Mouse (Mus musculus) lung, adult 18-20 months (tissue): Measurements from ENCODE around the gene Psma6.
"Not testable (repeated sequence)": the region's sequence is repeated elsewhere in the genome, so short reads cannot be mapped to it uniquely, and the experiment has no call there.

Experiments
- DNase-seq, 2 experiments: peaks; one replicate each; pipeline ENCODE4 v3.0.0; 2022; ENCODE audit warnings: mixed read lengths in 2 of 2

The Psma6 gene

DNA sequence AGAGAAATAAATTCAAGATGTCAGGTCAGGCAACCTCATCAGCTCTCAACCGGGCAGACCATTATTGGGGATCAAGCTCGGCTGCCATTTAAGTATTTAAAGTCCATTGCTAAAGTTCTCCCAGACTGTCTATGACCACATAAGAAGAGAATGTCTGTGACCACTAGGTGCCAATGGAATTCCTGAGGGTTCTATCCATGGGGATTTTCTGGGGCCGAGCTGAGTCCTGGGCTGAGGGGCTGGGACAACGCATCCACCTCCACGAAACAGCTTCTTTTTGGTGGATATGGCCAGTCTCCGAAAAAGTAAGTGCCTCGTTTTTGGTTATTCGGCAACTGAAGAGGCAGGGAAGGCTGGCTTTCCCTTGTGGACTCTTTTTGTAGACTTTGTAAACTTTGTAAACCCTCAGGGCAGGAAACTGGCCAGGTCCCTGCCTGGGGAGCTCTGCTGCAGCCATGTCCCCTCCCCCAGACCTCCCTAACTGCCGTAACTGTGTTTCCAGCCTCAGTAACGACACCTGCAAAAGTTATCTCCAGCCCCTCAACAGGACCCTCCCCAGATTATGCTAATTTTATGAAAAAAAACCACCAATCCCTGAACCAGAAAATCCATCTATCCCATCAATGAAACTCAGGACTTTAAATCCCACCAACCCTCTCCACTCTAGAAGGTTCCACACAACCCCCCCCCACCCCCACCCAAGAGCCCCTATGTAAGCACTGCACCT, at the start of gene Psma6:
TSS of gene Psma6 (plus strand) at position 200 of the 727 bp plus-strand sequence.
- no peak for DNase-seq

DNA sequence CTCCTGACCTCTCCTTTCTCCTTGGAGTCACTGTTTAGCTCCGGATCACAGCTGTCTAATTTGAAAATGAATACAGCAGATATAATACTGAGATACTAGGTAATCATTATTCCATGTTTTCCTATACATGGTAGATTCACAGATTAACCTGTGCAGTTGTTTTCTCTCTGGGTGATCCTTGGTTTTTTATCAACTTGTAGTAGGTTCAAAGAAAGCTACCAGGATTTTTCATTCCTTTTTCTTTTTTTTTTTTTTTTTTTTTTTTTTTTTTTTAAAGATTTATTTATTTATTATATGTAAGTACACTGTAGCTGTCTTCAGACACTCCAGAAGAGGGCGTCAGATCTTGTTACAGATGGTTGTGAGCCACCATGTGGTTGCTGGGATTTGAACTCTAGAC, 45.5 kb upstream of the Psma6 start:
- not testable (repeated sequence) for DNase-seq

DNA sequence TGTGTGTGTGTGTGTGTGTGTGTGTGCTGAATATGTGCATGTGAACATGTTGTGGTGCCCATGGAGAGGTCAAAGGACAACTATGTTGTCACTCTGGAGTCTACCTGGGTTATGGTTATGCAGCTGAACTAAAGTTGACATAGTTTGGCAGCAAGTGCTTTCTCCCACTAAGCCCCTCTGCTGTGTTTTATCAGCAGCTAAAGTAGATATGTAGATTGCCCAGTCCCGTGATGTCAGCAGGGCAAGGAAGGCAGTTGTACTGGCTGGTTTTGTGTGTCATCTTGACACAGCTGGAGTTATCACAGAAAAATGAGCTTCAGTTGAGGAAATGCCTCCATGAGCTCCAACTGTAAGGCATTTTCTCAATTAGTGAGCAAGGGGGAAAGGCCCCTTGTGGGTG, 41.0 kb upstream of the Psma6 start:
- DNase-seq = not testable (repeated sequence)

DNA sequence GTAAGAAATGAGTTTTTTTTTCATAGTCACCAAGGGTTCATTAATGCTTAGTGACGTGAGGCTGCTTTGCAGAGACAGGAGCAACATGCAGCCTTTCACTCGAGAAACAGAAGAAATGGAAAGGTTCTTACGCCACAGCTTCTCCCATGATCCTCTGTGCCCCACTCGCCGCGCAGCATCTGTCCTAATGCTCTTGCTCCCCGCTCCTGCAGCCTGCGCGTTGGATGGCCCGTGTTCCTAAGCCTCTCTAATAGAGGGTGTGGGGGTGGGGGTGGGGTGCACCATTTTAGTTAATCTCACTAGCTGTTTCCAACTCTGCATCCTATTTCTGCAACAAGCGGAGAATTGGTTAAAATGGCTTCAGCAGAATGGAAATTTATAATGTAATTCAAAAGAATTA, 40.0 kb upstream of the Psma6 start:
- no peak for DNase-seq

DNA sequence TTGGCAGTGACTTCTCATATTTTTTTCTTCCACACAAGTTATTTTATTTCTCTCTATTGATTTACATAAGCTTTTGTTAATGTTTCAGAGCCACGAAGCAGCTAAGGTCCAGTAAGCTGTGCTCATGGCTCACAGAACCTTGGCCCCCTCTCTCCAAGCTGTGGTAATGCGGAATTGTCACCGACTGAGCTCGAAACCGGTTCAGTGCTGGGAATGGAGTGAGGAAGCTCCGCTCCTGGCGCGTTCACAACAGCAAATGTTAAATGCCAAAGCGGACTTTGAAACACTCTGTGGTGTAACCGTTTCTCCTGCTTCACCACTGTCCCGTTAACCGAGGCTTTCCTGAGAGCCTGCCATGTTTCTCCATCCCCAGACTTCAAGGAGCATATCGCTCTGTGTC, 39.4 kb upstream of the Psma6 start:
- DNase-seq = no peak

DNA sequence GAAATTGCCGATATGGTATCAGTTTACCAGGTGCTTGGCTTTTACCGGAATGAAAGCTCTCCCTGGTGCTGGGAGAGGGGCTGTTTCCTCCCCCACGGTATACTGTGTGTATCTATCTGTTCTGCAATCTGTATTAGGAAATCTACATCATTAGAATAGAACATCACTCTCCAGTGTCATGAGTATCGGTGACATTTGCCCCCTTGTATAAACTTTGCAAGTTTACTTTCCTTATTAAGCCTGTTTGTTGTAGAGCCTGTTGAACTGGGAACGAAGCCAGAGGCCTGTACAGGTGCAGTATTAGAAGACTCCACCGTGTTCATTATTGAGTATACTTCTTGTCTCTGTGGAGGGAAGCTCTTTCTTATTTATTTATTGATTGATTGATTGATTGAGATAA, 30.6 kb upstream of the Psma6 start:
- peak; percentile 42 to 72 for DNase-seq

DNA sequence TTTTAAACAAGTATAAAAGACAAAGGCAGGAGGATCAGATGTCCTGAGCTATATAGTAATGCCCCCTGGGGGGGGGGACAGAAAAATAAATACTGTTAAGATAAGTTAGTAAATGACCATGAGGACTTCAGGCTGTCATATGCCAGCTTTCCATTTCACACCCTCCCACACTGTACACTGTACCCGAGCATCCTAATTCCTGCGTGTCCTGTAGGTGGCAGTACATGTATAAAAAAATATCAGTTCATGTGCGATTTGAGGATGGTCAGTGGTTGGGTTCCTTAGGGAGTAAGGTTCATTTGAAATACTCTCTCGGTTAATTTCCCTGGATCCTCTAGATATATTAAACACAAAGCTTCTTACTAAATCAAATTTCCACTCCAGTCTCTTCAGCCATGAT, 29.1 kb upstream of the Psma6 start:
- peak; percentile 24 to 62 for DNase-seq

DNA sequence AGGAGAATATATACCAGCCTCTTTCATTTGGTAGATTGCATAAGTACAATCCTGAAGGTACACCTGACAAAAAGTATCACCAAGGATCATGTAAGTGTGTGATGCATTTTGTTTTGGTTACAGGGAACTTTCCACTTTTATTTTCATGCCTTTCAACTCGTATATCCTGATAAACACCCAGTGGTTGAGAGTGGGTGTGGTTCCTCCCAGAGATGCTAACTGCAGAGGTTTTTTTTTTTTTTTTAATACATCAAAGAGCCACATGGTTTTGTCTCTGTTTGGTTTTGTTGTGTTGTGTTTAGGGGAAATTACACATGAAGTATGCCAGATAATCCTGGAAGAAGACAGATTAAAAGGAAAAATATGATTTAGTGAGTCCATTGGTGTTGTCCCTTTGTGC, 26.7 kb upstream of the Psma6 start:
- DNase-seq = no peak

DNA sequence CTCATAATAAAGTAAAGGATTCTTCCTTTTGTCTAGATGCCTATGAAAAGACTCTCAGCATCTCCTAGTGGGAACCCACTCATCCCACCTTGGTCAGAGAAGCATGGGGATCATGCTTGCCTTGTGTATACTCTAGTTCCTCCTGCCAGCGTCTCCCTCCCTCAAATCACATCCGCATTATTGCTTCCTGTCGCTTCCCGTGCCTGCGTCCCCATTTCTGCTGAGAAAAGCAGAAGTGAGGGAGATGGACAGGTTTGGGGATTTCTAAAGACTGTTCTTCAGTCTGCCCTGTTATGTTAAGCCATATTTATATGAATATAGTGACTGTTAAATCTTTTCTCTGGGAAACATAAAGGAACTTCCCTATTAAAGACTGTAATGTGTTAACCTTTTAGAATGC, 23.1 kb upstream of the Psma6 start:
- peak in 1 of 2 experiments; percentile 21 for DNase-seq

DNA sequence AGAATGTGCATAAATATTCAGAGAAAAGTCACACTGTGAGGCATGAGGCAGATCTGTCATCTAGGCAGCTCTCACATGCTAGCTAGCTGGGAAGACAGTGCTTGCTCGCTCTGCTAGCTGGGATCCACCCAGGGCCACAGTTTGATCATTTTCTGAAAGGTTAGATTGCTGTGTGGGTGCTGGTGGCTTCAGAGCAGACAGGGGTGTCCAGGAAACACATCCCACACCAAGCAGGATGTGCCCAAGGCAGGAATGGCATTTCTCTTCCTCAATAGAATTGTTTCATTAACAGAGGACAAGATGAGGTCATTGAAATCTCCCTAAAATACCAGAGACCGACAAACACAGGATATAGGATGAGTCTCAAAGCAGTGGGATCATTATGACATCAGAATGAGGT, 18.9 kb upstream of the Psma6 start:
- no peak for DNase-seq

DNA sequence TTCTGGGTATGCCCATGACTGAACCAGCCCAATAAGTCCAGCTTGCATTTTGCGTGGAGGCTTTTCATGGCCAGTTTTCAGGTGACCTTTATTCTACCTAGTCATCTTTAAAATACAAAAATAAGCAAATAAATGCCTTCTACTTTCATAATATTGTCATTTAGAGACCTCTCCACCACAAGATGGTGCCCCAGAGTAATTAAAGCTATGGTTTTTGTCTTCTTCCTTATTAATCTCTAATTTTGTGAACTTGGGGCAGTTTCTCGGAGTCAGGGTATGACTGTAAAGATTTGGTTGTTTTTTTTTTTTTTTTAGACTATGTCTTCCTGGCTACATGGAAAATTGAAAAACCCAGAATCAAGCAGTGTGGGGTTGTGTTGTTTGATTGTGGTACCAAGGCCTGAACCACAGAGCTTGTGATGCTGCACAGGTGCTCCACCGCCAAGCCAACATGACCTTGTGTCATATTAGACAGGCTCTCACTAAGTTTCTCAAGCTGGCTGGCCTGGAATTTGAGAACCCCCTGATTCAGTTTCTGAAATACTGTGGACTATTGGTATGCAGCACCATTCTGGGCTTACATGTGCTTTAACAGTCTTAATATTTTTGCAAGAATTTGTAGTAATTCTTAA, 11.5 kb upstream of the Psma6 start:
- DNase-seq = no peak

DNA sequence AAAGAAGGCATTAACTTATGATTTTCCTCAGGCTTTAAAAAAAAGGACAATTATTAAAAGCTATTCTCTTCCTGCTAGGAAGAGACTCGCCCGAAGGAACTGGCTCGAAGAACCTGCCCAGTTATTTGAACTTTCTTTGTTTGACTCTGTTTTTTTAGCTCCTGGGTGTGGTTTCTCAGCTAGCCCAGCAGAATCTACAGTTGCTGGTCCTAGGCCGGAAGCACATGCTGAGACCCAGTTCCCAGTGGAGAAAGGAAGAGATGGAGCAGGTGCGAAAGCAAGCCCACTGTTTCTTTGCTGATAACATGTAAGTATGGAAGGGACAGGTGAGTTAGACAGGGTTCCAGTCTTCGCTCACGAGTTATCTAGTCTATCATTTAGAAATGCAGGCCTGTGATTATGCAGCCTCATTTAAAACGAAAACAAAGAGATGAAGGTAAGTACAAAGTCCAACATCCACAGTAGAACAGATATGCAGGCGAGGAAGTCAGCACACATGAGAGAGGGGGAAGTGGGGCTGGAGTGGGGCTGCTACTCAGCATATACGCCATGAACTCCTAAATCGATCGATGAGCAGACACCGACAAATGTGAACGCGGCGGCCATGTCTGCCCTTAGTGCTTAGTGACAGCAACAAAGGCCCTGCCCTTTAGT, 6.9 kb upstream of the Psma6 start:
- DNase-seq = no peak

DNA sequence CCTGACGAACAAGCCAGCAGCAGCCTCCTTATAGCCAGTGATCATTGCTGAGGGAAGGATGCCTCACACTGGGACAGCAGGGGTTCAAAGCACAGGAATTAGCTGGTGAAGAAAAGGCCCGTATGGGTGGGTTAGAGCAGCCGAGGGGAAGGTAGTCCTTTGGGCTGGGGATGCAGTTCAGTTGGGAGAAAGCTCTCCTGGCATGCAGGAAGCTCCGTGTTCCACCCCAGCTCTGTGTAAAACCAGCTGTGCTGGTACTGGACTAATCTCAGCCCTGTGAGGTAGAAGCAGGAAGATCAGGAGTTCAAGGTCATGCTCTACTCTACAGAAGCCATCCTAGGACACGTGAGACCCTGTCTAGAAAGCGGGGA, 6.4 kb upstream of the Psma6 start:
- DNase-seq = no peak

DNA sequence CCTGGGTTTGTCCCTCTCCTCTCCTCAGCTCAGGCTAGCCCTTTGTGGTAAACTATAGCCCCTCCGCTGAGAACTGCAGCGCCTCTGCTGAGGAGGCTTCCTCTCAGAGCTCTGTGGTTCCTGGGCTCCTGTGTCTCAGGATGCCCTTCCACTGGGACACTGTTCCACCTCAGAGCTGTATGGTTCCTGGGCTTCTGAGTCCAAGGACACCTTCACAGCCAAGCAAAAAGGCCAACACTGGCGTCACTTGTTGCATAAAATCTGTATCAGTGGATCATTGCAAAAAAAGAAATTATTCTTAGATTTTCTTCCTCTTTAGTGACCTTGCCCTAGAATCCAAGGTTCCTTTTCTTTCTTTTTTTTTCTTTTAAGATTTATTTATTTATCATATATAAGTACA, 804 bp downstream of the Psma6 start:
- no peak for DNase-seq

DNA sequence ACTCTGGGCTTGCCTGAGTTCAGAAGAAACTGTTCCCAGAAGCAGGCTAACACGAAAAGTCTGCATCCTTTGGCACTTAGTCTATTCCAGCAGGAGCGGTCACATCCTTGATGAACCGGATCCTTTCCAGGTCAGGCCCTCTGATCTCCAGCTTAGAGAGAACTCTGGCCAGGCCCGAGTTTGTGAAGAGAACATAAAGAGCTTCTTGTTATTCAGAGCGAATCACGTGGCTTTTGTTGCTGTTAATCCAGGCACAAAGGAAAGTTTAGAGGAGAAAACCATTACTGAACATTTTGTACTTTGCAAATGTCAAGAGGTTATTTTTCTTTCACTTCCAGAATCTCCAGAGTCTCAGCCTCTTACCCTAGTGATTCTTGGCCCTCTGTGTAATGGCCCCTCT, 1.9 kb downstream of the Psma6 start:
- DNase-seq = peak; percentile 46 to 57

DNA sequence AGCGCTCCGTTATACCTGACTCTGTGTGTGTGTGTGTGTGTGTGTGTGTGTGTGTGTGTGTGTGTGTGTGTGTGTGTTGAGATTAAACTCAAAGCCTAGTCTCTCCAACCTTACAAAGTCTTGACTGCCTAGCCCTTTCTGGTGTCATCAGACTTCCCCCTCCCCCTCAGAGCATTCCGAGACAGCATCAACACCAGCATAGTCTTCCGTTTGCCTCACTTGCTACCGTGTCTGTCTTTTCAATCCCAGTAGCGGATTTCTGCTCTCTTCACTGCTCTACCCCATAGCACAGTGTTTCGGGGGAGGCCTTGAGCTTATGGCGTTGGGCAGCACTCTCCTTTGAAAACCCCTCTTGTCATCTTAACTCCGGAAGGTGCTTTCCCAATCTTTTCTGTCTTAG, 2.4 kb downstream of the Psma6 start:
- no peak for DNase-seq

DNA sequence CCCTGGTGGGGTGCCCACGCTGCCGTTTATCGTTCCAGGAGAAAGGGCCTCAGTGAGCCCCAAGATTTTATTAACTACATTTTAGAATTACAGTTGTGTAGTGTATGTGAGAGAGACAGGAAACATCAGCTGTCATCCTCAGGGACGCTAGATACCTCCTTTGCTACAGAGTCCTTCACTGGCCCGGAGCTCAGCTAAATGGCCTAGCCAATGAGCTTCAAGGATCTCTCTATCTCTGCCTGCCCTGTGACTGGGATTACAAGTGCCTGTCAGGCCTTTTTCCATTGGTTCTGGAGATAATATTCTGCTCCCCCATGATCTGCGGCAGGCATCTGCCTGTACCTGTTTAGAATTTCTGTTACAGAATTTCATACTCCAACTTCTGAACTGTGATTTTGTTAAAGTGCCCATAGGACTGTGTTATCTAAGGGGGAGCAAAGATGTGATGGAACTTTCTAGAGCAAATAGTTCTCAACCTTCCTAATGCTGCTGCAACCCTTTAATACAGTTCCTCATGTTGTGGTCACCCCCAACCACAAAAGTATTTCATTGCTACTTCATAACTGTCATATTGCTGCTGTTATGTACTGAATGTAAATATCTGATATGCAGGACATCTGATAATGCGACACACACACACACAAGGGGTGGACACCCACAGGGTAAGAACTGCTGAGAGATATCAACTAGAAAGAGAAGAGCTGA, 3.2 kb downstream of the Psma6 start:
- DNase-seq = no peak

DNA sequence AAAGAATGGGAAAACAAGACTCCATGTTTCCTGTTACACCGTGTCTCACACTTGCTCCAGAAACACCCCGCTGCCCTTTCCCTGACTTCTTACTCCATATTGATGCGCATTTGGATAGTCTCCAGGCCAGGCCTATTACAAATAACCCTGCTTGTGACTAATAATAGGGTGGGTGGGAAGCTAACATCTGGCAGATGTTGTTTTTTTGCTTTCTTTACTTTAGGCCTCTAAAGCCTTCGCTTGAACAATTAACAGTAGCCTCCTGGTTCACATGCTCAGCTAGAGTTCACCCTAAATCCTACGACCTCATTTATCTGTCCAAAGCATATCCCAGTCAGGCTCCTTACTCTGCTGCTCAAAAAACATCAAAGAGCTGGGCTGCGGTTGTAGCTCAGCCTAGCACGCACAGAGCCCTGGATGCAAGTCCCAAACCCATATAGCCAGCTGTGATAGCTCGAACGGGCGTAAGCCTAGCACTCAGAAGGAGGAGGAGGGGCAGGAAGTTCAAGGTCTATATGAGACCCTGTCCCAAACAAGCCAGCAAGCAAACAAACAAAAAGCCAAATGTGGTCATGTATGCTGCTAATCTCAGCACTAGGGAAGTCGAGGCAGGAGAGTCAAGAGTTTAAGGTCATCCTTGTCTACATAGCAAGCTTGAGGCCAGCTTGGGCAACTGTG, 3.9 kb downstream of the Psma6 start:
- peak; percentile 43 to 49 for DNase-seq

DNA sequence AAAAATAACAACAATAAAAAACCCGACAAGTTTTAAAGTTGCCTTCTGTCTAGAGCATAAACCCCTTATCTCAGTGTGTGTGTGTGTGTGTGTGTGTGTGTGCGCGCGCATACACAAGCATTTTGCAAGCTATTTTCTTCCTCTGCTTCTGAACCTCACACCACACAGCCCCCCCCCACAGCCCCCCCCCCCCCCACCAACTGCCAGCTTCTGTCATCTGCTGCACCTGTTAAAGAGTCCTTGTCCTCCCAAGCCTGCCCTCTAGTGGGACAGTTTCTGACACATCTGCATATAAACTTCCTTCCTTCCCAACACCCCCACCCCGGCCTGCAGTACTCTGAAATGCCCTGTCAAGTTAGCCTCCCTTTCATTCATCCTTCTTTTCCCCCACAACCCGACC, 4.5 kb downstream of the Psma6 start:
- peak; percentile 62 to 69 for DNase-seq

DNA sequence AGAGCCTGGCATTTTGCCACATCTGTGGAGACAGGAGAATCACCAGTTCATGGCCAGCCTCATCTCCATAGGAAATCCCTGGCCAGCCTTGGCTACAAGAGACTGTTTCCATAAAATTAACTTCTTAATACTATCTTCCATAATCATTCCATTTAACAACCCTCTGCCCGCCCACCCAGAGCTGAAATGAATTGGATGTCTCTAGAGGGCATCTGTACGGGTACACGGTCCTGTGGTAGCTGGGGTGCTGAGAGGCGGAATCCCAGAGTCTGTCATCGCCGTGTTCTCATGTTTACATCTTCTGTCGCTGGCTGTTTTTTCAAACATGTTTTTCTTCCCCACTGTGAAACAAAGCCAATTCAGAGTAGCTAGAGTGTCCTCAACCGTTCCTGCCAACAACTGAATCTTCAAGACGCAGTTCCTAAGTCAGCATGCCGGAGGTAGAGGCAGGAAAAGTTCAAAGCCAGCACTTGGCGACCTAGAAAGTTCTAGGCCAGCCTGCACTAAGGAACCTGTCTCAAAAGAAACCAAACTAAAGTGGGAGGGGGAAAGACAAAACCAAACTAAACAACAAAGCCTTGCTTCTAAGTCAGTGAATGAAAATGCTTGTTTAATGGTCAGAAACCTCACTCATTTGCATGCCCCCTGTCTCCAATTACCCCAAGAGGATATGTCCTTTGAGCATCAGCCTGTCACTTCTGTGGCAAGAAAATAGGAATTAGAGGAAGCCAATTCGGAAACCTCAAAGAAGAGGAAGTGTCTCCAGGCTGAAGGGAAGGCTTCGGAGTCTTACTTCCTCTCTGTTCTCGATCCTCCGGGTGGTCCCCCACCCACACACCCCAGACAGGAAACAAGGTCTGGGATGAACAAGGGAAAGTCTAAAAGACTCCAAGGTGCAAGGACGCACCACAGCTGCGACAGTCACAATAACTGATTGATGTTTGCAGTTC, 5.4 kb downstream of the Psma6 start:
- DNase-seq = peak in 1 of 2 experiments; percentile 46

DNA sequence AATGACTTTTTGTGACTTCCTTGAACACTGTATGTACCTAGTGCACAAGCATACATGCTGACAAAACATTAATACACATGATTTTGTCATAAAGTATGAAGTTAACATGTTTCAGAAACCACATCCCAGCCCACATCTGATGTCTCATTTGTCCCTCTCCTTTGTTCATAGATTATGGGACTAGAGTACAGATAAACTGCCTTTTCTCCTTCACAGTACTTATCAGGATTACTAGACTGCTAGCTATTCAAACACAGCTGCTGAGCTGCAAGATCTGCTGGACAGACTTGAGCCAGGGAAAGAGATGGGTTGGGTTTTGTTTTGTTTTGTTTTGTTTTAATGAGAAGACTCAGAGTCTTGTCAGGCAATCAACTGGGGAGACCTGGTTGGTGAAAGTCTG, 8.1 kb downstream of the Psma6 start:
- DNase-seq = no peak
